Mouse (Mus musculus) brain, embryonic 14.5 days (tissue): Measurements from ENCODE around the gene Serpinb1a.

Experiments used
- CTCF ChIP-seq: fragments of 200-500 bp; IDR thresholded peaks from 2 replicates; pipeline ENCODE4 v1.5.1; 2012; ENCODE audit warnings: inconsistent platforms, mild to moderate bottlenecking, moderate library complexity, borderline replicate concordance; ENCODE audit not compliant: insufficient read depth, insufficient read length; ENCODE audit errors: extremely low read depth
- POLR2A ChIP-seq: fragments of 200-500 bp; IDR thresholded peaks from 2 replicates; pipeline ENCODE4 v1.6.1; 2012; ENCODE audit warnings: mild to moderate bottlenecking, inconsistent platforms, borderline replicate concordance; ENCODE audit not compliant: poor library complexity, insufficient read depth, insufficient read length, severe bottlenecking; ENCODE audit errors: extremely low read depth

DNA sequence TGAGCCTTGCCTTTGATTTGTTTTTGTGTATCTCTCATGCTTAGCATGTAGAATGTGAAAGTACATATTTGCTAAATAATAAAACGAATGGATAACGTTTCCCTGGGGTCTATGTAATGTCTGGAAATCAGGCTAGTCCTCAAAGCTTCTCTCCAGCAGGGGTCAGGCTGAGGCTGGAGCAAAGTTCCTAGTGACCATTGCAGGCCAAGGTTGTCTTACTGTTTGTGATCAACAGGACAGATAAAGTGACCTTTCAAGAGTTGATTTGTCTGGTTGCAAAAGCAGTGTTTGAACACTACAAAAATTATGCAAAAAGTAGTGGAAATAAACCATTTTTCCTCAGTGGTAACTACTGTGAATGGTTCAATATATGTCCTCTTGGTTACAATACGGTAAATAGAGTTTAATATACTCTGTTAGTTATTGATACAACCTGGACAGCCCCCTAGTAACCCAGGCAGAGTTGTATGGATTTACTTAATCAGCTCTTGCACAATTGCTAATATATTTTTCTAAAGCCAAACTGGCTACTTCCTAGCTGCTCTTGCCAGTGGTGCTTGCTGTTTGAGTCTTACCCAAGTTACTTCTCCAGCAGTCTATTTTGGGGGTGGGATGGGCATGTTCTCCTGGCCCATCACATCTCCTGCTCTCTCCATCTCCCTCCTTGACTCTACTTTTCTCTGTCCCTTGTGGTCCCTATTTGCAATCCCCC, 23.7 kb downstream of the Serpinb1a start:
- no peak for TF ChIP-seq CTCF
- no peak for TF ChIP-seq POLR2A
